Mouse (Mus musculus): Measurements from ENCODE around the gene Gm10447. TPM values are rescaled to one million over a fixed set of nuclear protein-coding genes. Genes with fewer than 3 reads are reported as not detected.

The Gm10447 gene
- 0.10 TPM in 1 of 2 replicates, not detected in the other for polyA plus RNA-seq (2015; fragmentation: Nextera tagmentation; extraction: Ambion mirVana)

DNA sequence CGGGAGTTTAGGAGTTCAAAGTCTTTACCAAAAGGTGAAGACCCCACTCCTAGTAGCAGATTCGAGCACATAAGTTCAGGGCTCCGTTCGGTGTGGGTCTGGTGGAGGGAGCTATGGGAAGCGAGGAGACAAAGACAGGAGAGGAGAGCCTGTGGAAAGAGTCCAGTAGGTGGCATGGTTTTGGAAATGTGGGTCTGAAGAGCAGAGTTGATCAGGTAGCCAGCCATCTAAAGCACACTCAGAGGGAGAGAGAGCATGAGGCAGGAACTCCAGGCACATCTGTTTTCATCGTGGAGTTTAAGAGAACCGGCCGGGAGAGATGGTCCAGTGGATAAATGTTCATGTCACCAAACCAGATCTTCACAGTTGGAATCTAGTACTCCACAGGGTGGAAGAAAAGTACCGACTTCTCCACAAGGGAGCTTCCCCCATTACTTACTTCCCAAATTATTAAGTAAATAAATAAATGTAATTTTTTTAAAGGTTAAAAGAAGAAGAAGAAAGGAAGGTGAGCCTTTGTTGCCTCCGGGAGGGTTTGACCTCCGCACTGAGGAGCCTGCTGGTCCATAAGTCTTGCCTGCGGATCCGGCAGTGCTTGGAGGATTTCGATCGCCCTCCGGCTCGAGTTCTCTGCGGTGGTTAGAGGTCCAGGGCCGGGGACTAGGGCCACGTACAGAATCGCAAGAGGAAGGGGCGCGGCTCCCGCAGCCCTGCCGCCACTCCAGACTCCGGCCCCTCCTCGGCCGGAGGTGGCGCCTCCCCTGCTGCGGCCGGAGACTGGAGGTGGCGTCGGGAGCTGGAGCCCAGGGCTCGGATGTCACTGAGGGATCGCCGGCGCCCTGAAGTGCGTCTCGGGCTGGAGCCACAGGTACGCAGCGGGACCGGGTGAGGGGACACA, at the start of gene Gm10447, which contains the start of gene Shroom1:
TSS of gene Gm10447 (minus strand) at position 637 of the 898 bp plus-strand sequence.
TSS of gene Shroom1 (plus strand) at position 732 of the 898 bp plus-strand sequence.
- H3K36me3 ChIP-seq (ENCODE audit: insufficient read depth, low read length), result no peaks in the 10 kb centered on the region
- 3% methylated on average over 42 of the region's 42 CpGs for WGBS
- H3K4me2 ChIP-seq (replicated peaks; ENCODE audit: low read depth, low read length), result peak within 1 kb of the TSS; percentile 91
- no peaks in the 10 kb centered on the region for H3K4me1 ChIP-seq (ENCODE audit: insufficient read depth, low read depth, low read length)
- H3K9ac ChIP-seq (replicated peaks; ENCODE audit: low read depth), result 0 out of 2 replicates have a peak within 1 kb of the TSS, but pooled peaks have one; percentile 23
- no peak for TF ChIP-seq EP300 (IDR thresholded peaks at IDR 0.05)
- TF ChIP-seq CTCF (IDR thresholded peaks at IDR 0.05), result peak; percentile 56
- no peaks in the 10 kb centered on the region for H3K27me3 ChIP-seq (replicated peaks; ENCODE audit: insufficient read depth, low read length)
- H3K27ac ChIP-seq (ENCODE audit: low read length), result peak within 1 kb of the TSS; percentile 10; the same call in 1 of the 2 replicates
- DNase-seq (ENCODE audit: low spot score), result peak; percentile 86
- H3K9me3 ChIP-seq (ENCODE audit: low read length), result no peaks in the 10 kb centered on the region
- H3K4me3 ChIP-seq (ENCODE audit: low read depth, low read length), result peak within 1 kb of the TSS; percentile 49
- peak; percentile 95 for ATAC-seq

DNA sequence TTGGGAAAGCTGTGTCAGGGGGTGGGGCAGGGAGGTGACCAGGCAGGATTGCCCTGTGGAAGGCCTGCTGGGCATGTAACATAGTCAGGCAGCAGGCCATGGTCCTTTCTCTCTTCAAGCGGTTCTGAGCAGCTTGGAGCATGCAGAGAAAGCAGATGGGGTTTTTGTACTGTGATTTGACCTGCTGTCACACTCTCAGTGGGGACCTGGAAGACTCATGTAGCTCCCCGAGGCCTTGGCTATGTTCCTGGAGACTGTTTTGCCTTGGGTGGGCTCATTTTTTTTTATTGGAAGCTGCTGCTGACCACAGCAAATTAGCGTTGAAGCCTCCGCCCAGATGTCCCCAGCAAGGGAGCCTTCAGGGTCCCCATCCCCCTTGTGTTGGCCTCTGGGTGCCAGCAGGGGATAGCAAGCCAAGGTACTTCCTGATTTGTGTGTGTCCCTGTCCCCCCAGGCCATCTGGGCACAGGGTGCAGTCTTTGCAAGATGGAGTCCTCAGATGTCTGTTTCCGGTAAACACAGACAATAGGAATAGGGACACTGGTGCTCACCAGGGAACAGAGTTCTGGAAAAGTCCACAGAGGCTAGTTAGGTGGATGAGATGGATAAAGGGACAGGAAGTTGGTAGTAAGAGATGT, 48.2 kb upstream of the Gm10447 start:
- 69% methylated on average over 5 of the region's 5 CpGs for WGBS
- DNase-seq (ENCODE audit: low spot score), result no peak
- Histone ChIP-seq H3K4me3 (ENCODE audit: low read depth, low read length) (no peak overlapping the region), H3K4me2 (replicated peaks; ENCODE audit: low read depth, low read length) (no peak overlapping the region), H3K9ac (replicated peaks; ENCODE audit: low read depth) (no peak overlapping the region), H3K9me3 (ENCODE audit: low read length) (no peaks in the 10 kb centered on the region), H3K27ac (ENCODE audit: low read length) (no peak overlapping the region), H3K27me3 (replicated peaks; ENCODE audit: insufficient read depth, low read length) (no peaks in the 10 kb centered on the region), H3K36me3 (ENCODE audit: insufficient read depth, low read length) (no peaks in the 10 kb centered on the region), H3K4me1 (ENCODE audit: insufficient read depth, low read depth, low read length) (no peaks in the 10 kb centered on the region; the same call in none of the 2 replicates)
- TF ChIP-seq CTCF (IDR thresholded peaks at IDR 0.05) (no peak), EP300 (IDR thresholded peaks at IDR 0.05) (no peak)
- no peak for ATAC-seq

DNA sequence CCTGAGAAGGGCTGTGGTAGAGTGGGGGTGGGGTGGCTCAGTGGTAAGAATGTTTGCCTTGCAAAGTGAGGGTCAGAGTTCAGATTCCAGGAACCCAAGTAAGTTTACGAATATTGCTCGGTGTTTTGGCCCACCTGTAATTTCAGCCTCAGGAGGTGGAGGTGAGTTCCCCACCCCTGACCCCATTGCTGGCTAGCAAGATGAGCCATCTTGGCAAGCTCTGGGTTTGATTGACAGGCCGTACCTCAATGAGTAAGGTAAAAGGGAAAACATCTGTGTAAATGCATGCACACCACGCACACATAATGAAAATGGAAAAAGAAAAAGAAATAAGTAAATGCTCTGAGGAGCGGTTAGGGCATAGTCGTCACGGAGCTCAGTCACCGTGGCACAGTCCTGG, 47.5 kb upstream of the Gm10447 start:
- H3K4me2 ChIP-seq (replicated peaks; ENCODE audit: low read depth, low read length), result no peak overlapping the region
- ATAC-seq (no peak), DNase-seq (ENCODE audit: low spot score) (no peak)
- no peak overlapping the region for H3K9ac ChIP-seq (replicated peaks; ENCODE audit: low read depth)
- H3K36me3 ChIP-seq (ENCODE audit: insufficient read depth, low read length), result no peaks in the 10 kb centered on the region
- 84% methylated on average over 8 of the region's 8 CpGs for WGBS
- H3K4me1 ChIP-seq (ENCODE audit: insufficient read depth, low read depth, low read length), result no peaks in the 10 kb centered on the region; the same call in none of the 2 replicates
- H3K9me3 ChIP-seq (ENCODE audit: low read length), result no peaks in the 10 kb centered on the region
- no peaks in the 10 kb centered on the region for H3K27me3 ChIP-seq (replicated peaks; ENCODE audit: insufficient read depth, low read length)
- TF ChIP-seq CTCF (IDR thresholded peaks at IDR 0.05) (no peak), EP300 (IDR thresholded peaks at IDR 0.05) (no peak)
- no peak overlapping the region for H3K4me3 ChIP-seq (ENCODE audit: low read depth, low read length)
- no peak overlapping the region for H3K27ac ChIP-seq (ENCODE audit: low read length)

- DNase-seq (ENCODE audit: low spot score) (peak; percentile 41), ATAC-seq (peak; percentile 40)
- H3K9ac ChIP-seq (replicated peaks; ENCODE audit: low read depth), result no peak overlapping the region
- no peaks in the 10 kb centered on the region for H3K36me3 ChIP-seq (ENCODE audit: insufficient read depth, low read length)
- TF ChIP-seq EP300 (IDR thresholded peaks at IDR 0.05), result no peak
- no peak for TF ChIP-seq CTCF (IDR thresholded peaks at IDR 0.05)
- WGBS, result 56% methylated on average over 5 of the region's 5 CpGs
- no peaks in the 10 kb centered on the region; the same call in none of the 2 replicates for H3K4me1 ChIP-seq (ENCODE audit: insufficient read depth, low read depth, low read length)
- no peak overlapping the region for H3K27ac ChIP-seq (ENCODE audit: low read length)
- no peaks in the 10 kb centered on the region for H3K27me3 ChIP-seq (replicated peaks; ENCODE audit: insufficient read depth, low read length)
- no peaks in the 10 kb centered on the region for H3K9me3 ChIP-seq (ENCODE audit: low read length)
- H3K4me3 ChIP-seq (ENCODE audit: low read depth, low read length), result no peak overlapping the region
- H3K4me2 ChIP-seq (replicated peaks; ENCODE audit: low read depth, low read length), result no peak overlapping the region
Observed at GRCm38 (mm10) chr11:53503738-53504137, 46.8 kb upstream of the Gm10447 start.

DNA sequence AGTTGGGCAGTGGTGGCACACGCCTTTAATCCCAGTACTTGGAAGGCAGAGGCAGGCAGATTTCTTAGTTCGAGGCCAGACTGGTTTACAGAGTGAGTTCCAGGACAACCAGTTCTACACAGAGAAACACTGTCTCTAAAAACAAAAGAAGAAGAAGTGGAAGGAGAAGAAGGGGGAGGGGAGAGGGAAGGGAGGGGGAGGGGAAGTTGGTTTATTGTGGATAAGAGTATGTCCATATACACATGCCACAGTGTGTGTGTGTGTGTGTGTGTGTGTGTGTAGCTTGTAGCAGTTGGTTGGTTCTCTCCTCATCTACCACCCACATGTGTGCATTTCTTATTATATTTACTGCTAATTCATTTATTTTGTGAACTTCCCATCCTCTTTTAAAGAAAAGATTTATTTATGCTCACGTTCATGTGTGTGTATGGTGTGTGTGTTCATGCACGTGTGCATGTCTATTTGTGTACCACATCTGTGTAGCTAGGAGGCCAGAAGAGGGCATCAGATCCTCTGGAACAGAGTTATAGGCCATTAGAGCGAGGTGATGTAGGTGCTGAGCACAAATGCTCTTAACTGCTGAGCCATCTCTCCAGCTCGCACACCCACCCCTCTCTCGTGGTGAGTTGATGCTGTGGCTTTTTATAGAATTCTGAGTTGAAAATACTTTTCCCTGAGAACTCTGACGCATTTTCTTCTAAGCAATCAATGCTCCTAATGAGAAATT, 45.3 kb upstream of the Gm10447 start:
- Histone ChIP-seq H3K36me3 (ENCODE audit: insufficient read depth, low read length) (no peaks in the 10 kb centered on the region), H3K4me3 (ENCODE audit: low read depth, low read length) (no peak overlapping the region), H3K9me3 (ENCODE audit: low read length) (no peaks in the 10 kb centered on the region), H3K4me2 (replicated peaks; ENCODE audit: low read depth, low read length) (no peak overlapping the region), H3K27ac (ENCODE audit: low read length) (no peak overlapping the region), H3K9ac (replicated peaks; ENCODE audit: low read depth) (no peak overlapping the region), H3K27me3 (replicated peaks; ENCODE audit: insufficient read depth, low read length) (no peaks in the 10 kb centered on the region), H3K4me1 (ENCODE audit: insufficient read depth, low read depth, low read length) (no peaks in the 10 kb centered on the region; the same call in none of the 2 replicates)
- TF ChIP-seq EP300 (IDR thresholded peaks at IDR 0.05), result no peak
- peak; percentile 44 for TF ChIP-seq CTCF (IDR thresholded peaks at IDR 0.05)
- DNase-seq (ENCODE audit: low spot score) (no peak), ATAC-seq (no peak)
- WGBS, result 74% methylated on average over 8 of the region's 8 CpGs

Measured in lung, postnatal 0 days (tissue).